Mouse (Mus musculus) hindbrain, embryonic 13.5 days (tissue): ENCODE measurements around the gene Mcat. TPM values are rescaled to one million over a fixed set of nuclear protein-coding genes. Genes with fewer than 3 reads are reported as not detected.

ENCODE experiments used
- ATAC-seq: fragments of 200-750 bp; cut with Nextera tagmentation; 2 replicates; pipeline ENCODE4 v1.8.0; 2017; ENCODE audit warnings: moderate TSS enrichment; ENCODE audit not compliant: low FRiP score
- H3K27ac ChIP-seq: fragments of 300-500 bp; sonication (generic); 2 replicates; pipeline ENCODE4 v1.5.1; 2015; ENCODE audit warnings: inconsistent platforms, mild to moderate bottlenecking, moderate library complexity
- H3K27me3 ChIP-seq: fragments of 300-500 bp; sonication (generic); 2 replicates; pipeline ENCODE4 v1.6.1; 2015; ENCODE audit warnings: mild to moderate bottlenecking, inconsistent platforms
- H3K36me3 ChIP-seq: fragments of 300-500 bp; sonication (generic); 2 replicates; pipeline ENCODE4 v1.6.1; 2015; ENCODE audit warnings: mild to moderate bottlenecking, inconsistent platforms
- H3K4me1 ChIP-seq: fragments of 300-500 bp; sonication (generic); replicated peaks from 2 replicates; pipeline ENCODE4 v1.6.1; 2015; ENCODE audit warnings: inconsistent platforms
- H3K4me2 ChIP-seq: fragments of 300-500 bp; sonication (generic); 2 replicates; pipeline ENCODE4 v1.6.1; 2015; ENCODE audit warnings: inconsistent platforms, mild to moderate bottlenecking, moderate library complexity
- H3K4me3 ChIP-seq: fragments of 300-500 bp; sonication (generic); 2 replicates; pipeline ENCODE4 v1.5.1; 2015; ENCODE audit warnings: mild to moderate bottlenecking, inconsistent platforms
- H3K9ac ChIP-seq: fragments of 300-500 bp; sonication (generic); 2 replicates; pipeline ENCODE4 v1.6.1; 2015; ENCODE audit warnings: mild to moderate bottlenecking, inconsistent platforms
- H3K9me3 ChIP-seq: fragments of 300-500 bp; sonication (generic); 2 replicates; pipeline ENCODE4 v1.6.1; 2016; ENCODE audit warnings: inconsistent platforms
- WGBS: fragments of 180-500 bp; shearing (Covaris S2); methylation state at CpG from one replicate; pipeline ENCODE4 v1.1.7; 2015; 5-methylcytosine and 5-hydroxymethylcytosine counted together
- polyA plus RNA-seq: library from polyadenylated mRNA; unstranded; fragments of >200 nt; fragmentation: Nextera tagmentation; extraction: Ambion mirVana; gene quantifications from 2 replicates; pipeline ENCODE4 v1.2.1, GENCODE M21; 2015

Mcat gene
- polyA plus RNA-seq, 1 experiment from 2014 or later: 34.4 TPM

DNA sequence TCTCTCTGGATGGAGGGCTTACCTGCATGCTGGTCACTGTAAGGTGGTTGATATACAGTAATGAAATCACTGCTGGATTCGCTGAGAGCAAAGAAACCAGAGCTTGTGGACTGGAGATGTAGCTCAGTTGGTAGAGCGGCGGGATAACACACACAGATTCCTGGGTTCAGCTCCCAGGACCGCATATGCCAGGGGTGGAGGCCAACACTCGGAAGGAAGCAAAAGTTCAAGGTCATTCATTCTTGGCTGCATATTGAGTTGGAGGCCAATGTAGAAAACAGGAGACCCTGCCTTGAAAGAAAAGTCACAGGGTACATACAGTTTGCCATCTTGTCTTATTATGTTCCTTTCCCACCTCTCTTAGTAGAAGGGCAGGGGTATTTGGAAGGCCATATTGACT lies 33.8 kb downstream of the Mcat start:
- Histone ChIP-seq H3K4me1 (peaks cover 17% of the 10 kb centered on the region), H3K4me3 (no peak overlapping the region), H3K9ac (no peak overlapping the region), H3K36me3 (no peaks in the 10 kb centered on the region), H3K4me2 (no peak overlapping the region), H3K27ac (no peak overlapping the region), H3K27me3 (peaks cover 41% of the 10 kb centered on the region), H3K9me3 (no peaks in the 10 kb centered on the region)
- ATAC-seq: no peak
- WGBS: 80% methylated on average over 5 of the region's 5 CpGs

- peaks cover 47% of the 10 kb centered on the region for H3K27me3 ChIP-seq
- no peaks in the 10 kb centered on the region for H3K9me3 ChIP-seq
- no peak overlapping the region for H3K9ac ChIP-seq
- 69% methylated on average over 4 of the region's 4 CpGs for WGBS
- H3K36me3 ChIP-seq: no peaks in the 10 kb centered on the region
- peaks cover 19% of the 10 kb centered on the region for H3K4me1 ChIP-seq
- no peak for ATAC-seq
- no peak overlapping the region for H3K27ac ChIP-seq
- H3K4me2 ChIP-seq: no peak overlapping the region
- no peak overlapping the region for H3K4me3 ChIP-seq
Observed at GRCm38 (mm10) chr15:83528892-83529291, 34.7 kb downstream of the Mcat start.

DNA sequence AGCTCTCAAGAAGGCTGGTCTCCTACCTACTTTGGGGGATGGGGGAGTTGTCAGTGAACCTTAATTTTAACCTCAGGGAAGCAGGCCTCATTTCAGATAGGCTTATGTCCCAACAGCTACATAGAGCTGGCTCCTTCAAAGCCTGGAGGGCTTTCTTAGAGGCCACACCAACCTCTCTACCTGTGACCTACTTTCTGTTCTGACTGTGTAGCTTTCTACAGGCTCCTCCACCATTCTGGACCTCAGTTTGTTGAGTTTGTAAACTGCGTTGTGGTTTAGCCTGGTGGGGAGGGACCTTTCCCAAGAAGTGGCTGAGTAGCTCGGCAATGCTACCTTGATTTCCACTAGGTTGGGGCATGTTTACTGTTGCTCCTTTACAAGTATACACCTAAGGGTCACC lies 35.8 kb downstream of the Mcat start:
- no peak overlapping the region for H3K9ac ChIP-seq
- no peak overlapping the region for H3K4me3 ChIP-seq
- ATAC-seq: no peak
- peaks cover 47% of the 10 kb centered on the region for H3K27me3 ChIP-seq
- H3K9me3 ChIP-seq: no peaks in the 10 kb centered on the region
- WGBS: 71% methylated on average over 2 of the region's 2 CpGs
- H3K36me3 ChIP-seq: no peaks in the 10 kb centered on the region
- peaks cover 28% of the 10 kb centered on the region for H3K4me1 ChIP-seq
- H3K4me2 ChIP-seq: no peak overlapping the region
- no peak overlapping the region for H3K27ac ChIP-seq

GRCm38 (mm10) chr15:83527092-83527437 lies 36.5 kb downstream of the Mcat start:
- Histone ChIP-seq H3K36me3 (no peaks in the 10 kb centered on the region), H3K27ac (no peak overlapping the region), H3K4me1 (peaks cover 28% of the 10 kb centered on the region), H3K27me3 (peaks cover 49% of the 10 kb centered on the region), H3K4me2 (peak overlapping the region; percentile 82), H3K4me3 (peak overlapping the region; percentile 49), H3K9ac (peak overlapping the region; percentile 66), H3K9me3 (no peaks in the 10 kb centered on the region)
- ATAC-seq: no peak; the same call in 1 of the 2 replicates
- WGBS: 3% methylated on average over 26 of the region's 26 CpGs

- under 1% methylated on average over 38 of the region's 45 CpGs for WGBS
- H3K27me3 ChIP-seq: peaks cover 49% of the 10 kb centered on the region
- H3K4me3 ChIP-seq: peak within 1 kb of the TSS; percentile 49
- peaks cover 28% of the 10 kb centered on the region for H3K4me1 ChIP-seq
- H3K27ac ChIP-seq: no peak within 1 kb of the TSS
- peak within 1 kb of the TSS; percentile 66 for H3K9ac ChIP-seq
- no peaks in the 10 kb centered on the region for H3K36me3 ChIP-seq
- ATAC-seq: peak; percentile 68; the same call in 1 of the 2 replicates
- peak within 1 kb of the TSS; percentile 82 for H3K4me2 ChIP-seq
- no peaks in the 10 kb centered on the region for H3K9me3 ChIP-seq
Observed at GRCm38 (mm10) chr15:83526424-83527091, 37.0 kb downstream of the Mcat start, which contains the start of gene Bik. TSS of gene Bik (plus strand) at chr15:83526862.

DNA sequence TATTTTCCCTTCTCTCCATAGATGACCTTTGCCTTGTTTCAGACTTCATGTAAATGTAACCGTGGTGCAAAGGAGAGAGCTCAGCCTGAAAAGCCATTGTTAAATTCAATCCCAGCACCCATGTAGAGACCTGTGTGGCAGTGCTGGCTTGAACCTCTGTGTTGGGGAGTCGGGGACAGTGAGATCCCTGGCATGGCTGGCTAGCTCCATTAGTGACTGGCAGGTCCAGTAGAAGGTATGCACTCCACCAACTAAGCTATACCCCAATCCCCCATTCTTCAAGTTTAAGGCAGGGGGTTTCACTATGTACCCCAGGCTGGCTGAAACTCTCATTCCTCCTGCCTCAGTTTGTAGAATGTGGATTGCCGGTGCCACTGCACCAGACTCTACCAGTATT lies 39.3 kb downstream of the Mcat start:
- ATAC-seq: no peak
- Histone ChIP-seq H3K27ac (no peak overlapping the region), H3K9me3 (no peaks in the 10 kb centered on the region), H3K9ac (0 out of 2 replicates have a peak overlapping the region, but pooled peaks have one; percentile 24), H3K27me3 (peaks cover 49% of the 10 kb centered on the region), H3K4me3 (no peak overlapping the region), H3K36me3 (no peaks in the 10 kb centered on the region), H3K4me1 (peaks cover 28% of the 10 kb centered on the region), H3K4me2 (no peak overlapping the region)
- WGBS: 71% methylated on average over 3 of the region's 3 CpGs

- WGBS: 45% methylated on average over 14 of the region's 14 CpGs
- Histone ChIP-seq H3K36me3 (no peaks in the 10 kb centered on the region), H3K9ac (peak overlapping the region; percentile 36; the same call in 1 of the 2 replicates), H3K27me3 (peaks cover 49% of the 10 kb centered on the region), H3K4me3 (no peak overlapping the region), H3K9me3 (no peaks in the 10 kb centered on the region), H3K4me1 (peaks cover 28% of the 10 kb centered on the region), H3K4me2 (no peak overlapping the region), H3K27ac (peak overlapping the region; percentile 10; the same call in 1 of the 2 replicates)
- no peak for ATAC-seq
Observed at GRCm38 (mm10) chr15:83523638-83524332, 39.8 kb downstream of the Mcat start.

GRCm38 (mm10) chr15:83523196-83523595 lies 40.4 kb downstream of the Mcat start:
- H3K27me3 ChIP-seq: peaks cover 43% of the 10 kb centered on the region
- no peaks in the 10 kb centered on the region for H3K9me3 ChIP-seq
- H3K9ac ChIP-seq: peak overlapping the region; percentile 36; the same call in 1 of the 2 replicates
- H3K4me3 ChIP-seq: no peak overlapping the region
- no peak for ATAC-seq
- peaks cover 32% of the 10 kb centered on the region for H3K4me1 ChIP-seq
- 21% methylated on average over 7 of the region's 7 CpGs for WGBS
- no peaks in the 10 kb centered on the region for H3K36me3 ChIP-seq
- H3K27ac ChIP-seq: 0 out of 2 replicates have a peak overlapping the region, but pooled peaks have one; percentile 10
- no peak overlapping the region for H3K4me2 ChIP-seq

DNA sequence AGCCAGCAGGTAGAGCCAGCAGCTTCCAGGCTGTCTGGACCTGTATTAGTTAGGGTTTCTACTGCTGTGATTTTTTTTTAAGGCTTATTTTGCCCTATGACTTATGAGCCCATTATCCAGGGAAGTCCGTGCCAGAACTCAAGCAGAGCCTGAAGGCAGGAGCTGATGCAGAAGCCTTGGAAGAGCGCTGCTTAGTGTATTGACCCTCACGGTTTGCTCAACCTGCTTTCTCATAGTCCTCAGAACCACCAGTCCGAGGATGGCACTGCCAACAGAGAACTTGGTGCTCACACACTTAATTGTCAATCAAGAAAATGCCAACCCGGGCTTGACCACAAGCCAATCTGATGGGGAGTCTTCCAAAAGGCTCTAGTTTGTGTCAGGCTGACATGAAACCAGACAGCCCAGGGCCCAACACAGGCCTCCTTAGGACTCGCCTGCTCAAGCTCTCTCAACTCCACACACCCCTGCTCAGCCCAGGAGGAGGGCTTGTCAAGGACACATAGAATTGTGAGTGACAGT lies 42.7 kb downstream of the Mcat start:
- 85% methylated on average over 6 of the region's 6 CpGs for WGBS
- Histone ChIP-seq H3K27ac (no peak overlapping the region), H3K27me3 (peaks cover 20% of the 10 kb centered on the region), H3K9me3 (no peaks in the 10 kb centered on the region), H3K4me3 (no peak overlapping the region), H3K4me1 (peaks cover 21% of the 10 kb centered on the region), H3K9ac (no peak overlapping the region), H3K4me2 (no peak overlapping the region), H3K36me3 (no peaks in the 10 kb centered on the region)
- no peak for ATAC-seq

DNA sequence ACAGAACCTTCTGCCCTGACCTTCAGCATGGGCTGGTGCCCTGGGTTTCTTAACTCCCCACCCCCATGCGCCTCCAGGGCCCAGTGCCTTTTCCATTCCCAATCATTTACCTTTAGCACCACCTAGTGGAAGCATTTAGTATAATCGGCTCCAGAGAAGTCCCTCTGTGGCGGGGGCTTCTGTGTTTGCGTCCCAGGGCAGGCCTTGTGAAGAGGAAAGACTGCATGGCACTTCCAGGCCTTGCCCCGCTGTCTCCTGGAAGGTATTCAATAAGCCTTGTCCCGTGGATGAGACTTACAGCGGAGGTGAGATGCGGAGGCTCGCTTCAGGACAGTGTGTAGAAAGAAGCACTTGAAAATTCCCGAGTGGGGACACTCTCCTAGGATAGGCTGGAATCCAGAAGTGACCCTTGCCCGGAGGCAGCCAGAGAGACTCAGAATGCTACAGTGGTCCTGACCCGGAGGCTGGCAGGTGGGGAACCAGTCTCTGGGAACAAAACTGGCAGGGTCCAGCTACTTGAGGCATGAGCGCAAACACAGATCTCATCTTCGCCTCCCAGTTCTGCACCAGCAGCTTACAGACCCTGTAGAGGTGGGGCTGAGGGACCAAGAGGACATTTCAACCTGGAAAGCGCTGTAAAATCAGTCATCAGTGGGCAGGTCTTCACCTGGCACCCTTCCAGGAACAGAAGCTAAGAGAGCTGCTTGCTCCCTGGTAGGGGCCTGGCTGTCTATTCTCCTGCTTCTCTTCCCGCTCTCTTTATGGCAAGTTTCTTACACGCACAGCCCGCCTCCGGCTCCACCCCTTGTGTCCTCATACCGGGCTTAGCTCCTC lies 45.2 kb downstream of the Mcat start:
- Histone ChIP-seq H3K9ac (peak overlapping the region; percentile 10; the same call in 1 of the 2 replicates), H3K4me1 (peaks cover 12% of the 10 kb centered on the region), H3K4me2 (peak overlapping the region; percentile 25; the same call in 1 of the 2 replicates), H3K4me3 (no peak overlapping the region), H3K27ac (no peak overlapping the region), H3K36me3 (no peaks in the 10 kb centered on the region), H3K9me3 (no peaks in the 10 kb centered on the region), H3K27me3 (0 out of 2 replicates have a peak, but pooled peaks cover 2% of the 10 kb centered on the region)
- 41% methylated on average over 20 of the region's 20 CpGs for WGBS
- no peak for ATAC-seq

DNA sequence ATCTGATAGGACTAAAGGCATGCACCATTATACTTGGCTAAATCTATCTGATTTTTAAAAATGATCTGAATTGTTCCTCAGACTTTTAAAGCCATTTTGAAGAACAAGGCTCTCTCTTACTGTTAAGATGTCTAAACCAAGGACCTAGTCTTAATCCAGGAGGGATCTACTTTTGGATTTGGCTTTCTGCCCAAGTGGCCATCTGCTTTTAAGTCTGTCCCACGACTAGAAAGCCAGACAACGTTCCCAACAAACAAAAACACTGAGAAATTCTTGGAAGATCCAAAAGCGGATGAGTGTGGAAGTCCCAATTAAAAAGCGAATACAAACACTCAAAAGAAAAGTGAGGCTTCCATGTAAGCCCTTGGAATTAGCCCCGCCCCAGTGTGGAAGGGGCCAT lies 48.6 kb downstream of the Mcat start:
- H3K4me1 ChIP-seq: peaks cover 10% of the 10 kb centered on the region
- peaks cover 9% of the 10 kb centered on the region for H3K27me3 ChIP-seq
- no peak overlapping the region for H3K9ac ChIP-seq
- H3K4me3 ChIP-seq: no peak overlapping the region
- H3K4me2 ChIP-seq: no peak overlapping the region
- H3K36me3 ChIP-seq: no peaks in the 10 kb centered on the region
- H3K27ac ChIP-seq: no peak overlapping the region
- no peak for ATAC-seq
- 66% methylated on average over 5 of the region's 5 CpGs for WGBS
- no peaks in the 10 kb centered on the region for H3K9me3 ChIP-seq
